In the genomic region with DNA sequence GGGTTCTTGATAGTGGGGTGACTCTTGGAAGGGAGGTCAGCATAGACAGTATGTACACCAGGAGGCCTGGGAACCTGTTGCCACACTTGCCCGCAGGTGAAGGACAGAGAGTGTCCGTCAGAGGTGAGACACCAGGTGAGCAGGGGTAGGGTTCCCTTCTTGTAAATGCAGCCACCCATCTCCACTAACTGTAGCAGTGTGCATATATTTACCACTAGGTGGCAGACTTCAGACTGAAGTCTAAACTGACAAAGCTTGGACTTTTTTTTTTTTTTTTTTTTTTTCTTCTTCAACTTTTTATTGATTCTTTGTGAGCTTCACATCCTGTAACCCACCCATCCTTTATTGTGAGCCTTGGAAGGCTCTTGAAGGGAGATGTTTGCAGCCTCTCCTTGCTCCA, we compare ENCODE assay signal across 9 mouse cellular contexts.
DNase-seq lines count a peak whose midpoint lies in the region; ATAC-seq lines count a peak whose summit lies in the region.
"Had no signal": no experiment of that assay in that cellular context is flagged by ENCODE, and none has a peak within 500 bp of the region (broad histone marks: within the 10 kb centered on the region; RNA-seq: fewer than 3 reads in every experiment).

No protein-coding gene starts in this region.

- H3K9me3 ChIP-seq in limb, embryonic 11.5 days (ENCODE audit: control insufficient read depth, low read length) = no peaks in the 10 kb centered on the region
- no peaks in the 10 kb centered on the region for H3K9me3 ChIP-seq in limb, embryonic 10.5 days (replicated peaks)

- H3K27ac ChIP-seq in limb, embryonic 11.5 days (replicated peaks; ENCODE audit: low read depth, low read length) = no peak overlapping the region
- no peak overlapping the region for H3K27ac ChIP-seq in limb, embryonic 10.5 days

- intact Hi-C loops in heart, postnatal 36 days (cut with DNase I) = loop anchor here (1.0 to 10.0 kb wide), 5 partner anchors 545 to 932 kb away; no protein-coding TSS in a partner anchor

- no peak overlapping the region for H3K4me2 ChIP-seq in limb, embryonic 11.5 days (ENCODE audit: low read depth, severe bottlenecking)

- H3K4me3 ChIP-seq in limb, embryonic 11.5 days (ENCODE audit: low read depth, low read length) = no peak overlapping the region
- no peak overlapping the region for H3K4me3 ChIP-seq in limb, embryonic 10.5 days

- ATAC-seq in limb, embryonic 11.5 days (ENCODE audit: insufficient number of reproducible peaks, low FRiP score, low TSS enrichment, low read depth) = no peak
- peak; percentile 87 for ATAC-seq in megakaryocyte progenitor cell, adult 5-6 weeks (replicated peaks; ENCODE audit: poor library complexity)

- WGBS in limb, embryonic 11.5 days = 61% methylated on average over 2 of the region's 2 CpGs
- 69% methylated on average over 2 of the region's 2 CpGs for WGBS in limb, embryonic 10.5 days

- no peaks in the 10 kb centered on the region for H3K4me1 ChIP-seq in limb, embryonic 11.5 days (ENCODE audit: control insufficient read depth, insufficient read depth, low read length)
- peaks cover 3% of the 10 kb centered on the region; the same call in 1 of the 2 replicates for H3K4me1 ChIP-seq in limb, embryonic 10.5 days

- DNase-seq in embryo, embryonic 10 days (ENCODE audit: low spot score) = peak; percentile 64
- no peak for DNase-seq in embryo, embryonic 9.5 days (ENCODE audit: extremely low spot score)
- peak; percentile 26 for DNase-seq in limb, embryonic 11.5 days (ENCODE audit: low spot score)
- DNase-seq in limb, embryonic 10.5 days (ENCODE audit: low spot score) = no peak
- DNase-seq in ZHBTc4 (ENCODE audit: low read depth, low spot score) = peak; percentile 57
- no peak for DNase-seq in heart, postnatal 36 days
- DNase-seq in c-Kit-positive CD71-positive TER-119-positive erythroid progenitor cells, embryonic 14.5 days (ENCODE audit: low spot score) = no peak
- DNase-seq: thymus, postnatal 14 days had no signal

- no peaks in the 10 kb centered on the region for H3K36me3 ChIP-seq in limb, embryonic 11.5 days (ENCODE audit: control insufficient read depth, insufficient read depth, low read length)
- no peaks in the 10 kb centered on the region for H3K36me3 ChIP-seq in limb, embryonic 10.5 days

- H3K27me3 ChIP-seq in limb, embryonic 11.5 days (ENCODE audit: control insufficient read depth, insufficient read depth, low read length) = no peaks in the 10 kb centered on the region
- no peaks in the 10 kb centered on the region for H3K27me3 ChIP-seq in limb, embryonic 10.5 days (ENCODE audit: low read depth, poor library complexity, severe bottlenecking)

- H3K9ac ChIP-seq in limb, embryonic 11.5 days (ENCODE audit: low read length) = no peak overlapping the region

Comparison
In these comparisons a context has a peak if more than half of its experiments do, and no peak if none do; other contexts are left out.
1. DNase-seq: peak in embryo, embryonic 10 days (single experiment), limb, embryonic 11.5 days (single experiment) and ZHBTc4 (single experiment); none in embryo, embryonic 9.5 days (single experiment), limb, embryonic 10.5 days (single experiment), heart, postnatal 36 days (0 of 2) and c-Kit-positive CD71-positive TER-119-positive erythroid progenitor cells, embryonic 14.5 days (single experiment).